Mouse (Mus musculus): ENCODE data around the gene Baiap2.

Gene Baiap2

GRCm38 (mm10) chr11:119979596-119980385, 37.2 kb downstream of the Baiap2 start:
- no peak for DNase-seq (ENCODE audit: low spot score)

GRCm38 (mm10) chr11:119981769-119982168, 39.2 kb downstream of the Baiap2 start:
- DNase-seq (ENCODE audit: low spot score): no peak

GRCm38 (mm10) chr11:119982236-119982635, 39.7 kb downstream of the Baiap2 start:
- no peak for DNase-seq (ENCODE audit: low spot score)

GRCm38 (mm10) chr11:119983151-119983550, 40.6 kb downstream of the Baiap2 start:
- DNase-seq (ENCODE audit: low spot score): no peak

- no peak for DNase-seq (ENCODE audit: low spot score)
Observed at GRCm38 (mm10) chr11:119986751-119987425, 44.3 kb downstream of the Baiap2 start.

GRCm38 (mm10) chr11:119987876-119988275, 45.3 kb downstream of the Baiap2 start:
- DNase-seq (ENCODE audit: low spot score): no peak

GRCm38 (mm10) chr11:119988391-119988790, 45.8 kb downstream of the Baiap2 start:
- no peak for DNase-seq (ENCODE audit: low spot score)

- peak; percentile 50 for DNase-seq (ENCODE audit: low spot score)
Observed at GRCm38 (mm10) chr11:119989115-119989564, 46.6 kb downstream of the Baiap2 start.

- DNase-seq (ENCODE audit: low spot score): no peak
Observed at GRCm38 (mm10) chr11:119990658-119991337, 48.2 kb downstream of the Baiap2 start.

GRCm38 (mm10) chr11:119991338-119991678, 48.7 kb downstream of the Baiap2 start:
- peak; percentile 82 for DNase-seq (ENCODE audit: low spot score)

- DNase-seq (ENCODE audit: low spot score): no peak
Observed at GRCm38 (mm10) chr11:119997351-119997750, 54.8 kb downstream of the Baiap2 start.

GRCm38 (mm10) chr11:120002041-120002440, 59.5 kb downstream of the Baiap2 start:
- DNase-seq (ENCODE audit: low spot score): no peak

GRCm38 (mm10) chr11:120002634-120003220, 60.2 kb downstream of the Baiap2 start:
- no peak for DNase-seq (ENCODE audit: low spot score)

- DNase-seq (ENCODE audit: low spot score): no peak
Observed at GRCm38 (mm10) chr11:120005434-120006317, 63.1 kb downstream of the Baiap2 start.

GRCm38 (mm10) chr11:120007496-120008080, 65.0 kb downstream of the Baiap2 start:
- no peak for DNase-seq (ENCODE audit: low spot score)

GRCm38 (mm10) chr11:120008501-120008900, 65.9 kb downstream of the Baiap2 start:
- DNase-seq (ENCODE audit: low spot score): no peak

- no peak for DNase-seq (ENCODE audit: low spot score)
Observed at GRCm38 (mm10) chr11:120008956-120009355, 66.4 kb downstream of the Baiap2 start.

GRCm38 (mm10) chr11:120009937-120010336, 67.4 kb downstream of the Baiap2 start:
- no peak for DNase-seq (ENCODE audit: low spot score)

- DNase-seq (ENCODE audit: low spot score): no peak
Observed at GRCm38 (mm10) chr11:120011114-120011760, 68.7 kb downstream of the Baiap2 start.

- DNase-seq (ENCODE audit: low spot score): no peak
Observed at GRCm38 (mm10) chr11:120011761-120012560, 69.4 kb downstream of the Baiap2 start.

Measured in ovary, adult 18-20 months (tissue).